Mouse (Mus musculus): Measurements from ENCODE around the gene Arhgap45.
A peak's percentile ranks its signal among the peaks of the same experiment; 100 is the strongest.

Arhgap45 gene

DNA sequence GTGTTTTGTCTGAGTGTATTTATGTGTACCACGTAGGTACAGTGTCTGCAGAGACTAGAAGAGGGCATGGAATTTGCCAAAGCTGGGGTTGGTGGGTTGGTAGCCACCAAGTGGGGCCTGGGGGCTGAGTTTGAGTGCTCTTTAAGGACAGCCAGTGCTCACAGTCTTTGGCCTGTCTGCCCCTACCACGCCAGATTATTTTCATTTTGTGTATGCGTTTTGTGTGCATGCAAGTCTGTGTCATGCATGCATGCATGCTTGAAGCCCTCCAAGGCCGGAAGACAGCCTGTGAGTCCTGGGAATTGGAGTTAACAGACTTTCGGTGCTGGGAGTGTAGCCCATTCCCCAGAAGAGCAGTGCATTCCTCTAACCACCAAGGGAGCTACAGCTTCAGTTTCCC lies 38.9 kb downstream of the Arhgap45 start:
- H3K27me3 ChIP-seq (ENCODE audit: insufficient read depth, low read length) = no peaks in the 10 kb centered on the region
- TF ChIP-seq NANOG (IDR thresholded peaks at IDR 0.05; ENCODE audit: borderline replicate concordance, low read length) (no peak), CTCF (conservative IDR thresholded peaks at IDR 0.05; ENCODE audit: low read length) (no peak), POU5F1 (IDR thresholded peaks at IDR 0.05; ENCODE audit: borderline replicate concordance, low read length) (no peak)
- H3K4me3 ChIP-seq (replicated peaks; ENCODE audit: low read length) = peak overlapping the region; percentile 93
- H3K9me3 ChIP-seq (ENCODE audit: low read length) = no peaks in the 10 kb centered on the region
- peaks cover 67% of the 10 kb centered on the region for H3K36me3 ChIP-seq (ENCODE audit: insufficient read depth, low read length)
- peaks cover 77% of the 10 kb centered on the region for H3K4me1 ChIP-seq (replicated peaks; ENCODE audit: low read depth, low read length)

- no peaks in the 10 kb centered on the region for H3K27me3 ChIP-seq (ENCODE audit: insufficient read depth, low read length)
- H3K9me3 ChIP-seq (ENCODE audit: low read length) = no peaks in the 10 kb centered on the region
- TF ChIP-seq POU5F1 (IDR thresholded peaks at IDR 0.05; ENCODE audit: borderline replicate concordance, low read length) = no peak
- no peak for TF ChIP-seq NANOG (IDR thresholded peaks at IDR 0.05; ENCODE audit: borderline replicate concordance, low read length)
- TF ChIP-seq CTCF (conservative IDR thresholded peaks at IDR 0.05; ENCODE audit: low read length) = no peak
- H3K36me3 ChIP-seq (ENCODE audit: insufficient read depth, low read length) = peaks cover 72% of the 10 kb centered on the region
- H3K4me3 ChIP-seq (replicated peaks; ENCODE audit: low read length) = peak overlapping the region; percentile 93
- peaks cover 78% of the 10 kb centered on the region for H3K4me1 ChIP-seq (replicated peaks; ENCODE audit: low read depth, low read length)
These were observed 39.4 kb downstream of the Arhgap45 start for GRCm38 (mm10) chr10:80055891-80056290.

- H3K9me3 ChIP-seq (ENCODE audit: low read length) = no peaks in the 10 kb centered on the region
- peaks cover 83% of the 10 kb centered on the region for H3K4me1 ChIP-seq (replicated peaks; ENCODE audit: low read depth, low read length)
- H3K4me3 ChIP-seq (replicated peaks; ENCODE audit: low read length) = peak overlapping the region; percentile 93
- TF ChIP-seq POU5F1 (IDR thresholded peaks at IDR 0.05; ENCODE audit: borderline replicate concordance, low read length) = no peak
- no peak for TF ChIP-seq CTCF (conservative IDR thresholded peaks at IDR 0.05; ENCODE audit: low read length)
- no peak for TF ChIP-seq NANOG (IDR thresholded peaks at IDR 0.05; ENCODE audit: borderline replicate concordance, low read length)
- H3K27me3 ChIP-seq (ENCODE audit: insufficient read depth, low read length) = no peaks in the 10 kb centered on the region
- H3K36me3 ChIP-seq (ENCODE audit: insufficient read depth, low read length) = peaks cover 78% of the 10 kb centered on the region
These were observed 40.1 kb downstream of the Arhgap45 start for GRCm38 (mm10) chr10:80056506-80056905.

DNA sequence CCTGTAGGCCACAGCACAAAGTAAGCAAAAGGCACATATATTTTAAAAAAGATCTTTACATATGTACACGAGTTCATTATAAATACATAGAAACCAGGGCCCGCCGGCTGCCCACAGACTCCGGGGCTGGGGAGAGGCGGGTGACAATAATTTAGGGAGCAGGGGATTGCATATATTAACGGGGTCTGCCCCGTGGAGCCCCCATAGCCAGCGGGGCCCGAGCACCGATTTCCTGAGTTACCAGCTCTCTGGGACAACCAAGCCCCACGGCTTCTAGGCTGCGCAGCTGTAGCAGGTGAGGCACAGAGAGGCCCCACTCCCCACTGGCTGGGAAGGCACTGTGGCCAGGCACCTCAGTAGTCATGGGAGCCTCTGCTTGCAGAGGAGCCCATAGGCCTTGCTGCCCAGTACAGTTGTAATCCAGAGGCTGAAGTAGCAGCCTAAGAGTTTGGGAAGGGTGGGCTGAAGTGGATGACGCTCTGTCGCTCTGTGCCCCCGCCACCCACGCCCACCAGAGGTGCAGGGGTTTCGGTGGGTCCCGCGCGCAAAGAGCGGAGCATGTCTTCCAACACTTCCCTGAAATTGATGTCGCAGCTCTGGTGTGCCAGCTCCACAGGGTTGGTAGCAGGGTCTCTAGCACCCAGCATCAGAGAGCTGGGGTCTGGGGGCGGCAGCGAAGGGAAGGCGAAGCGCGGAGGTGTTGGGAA lies 40.7 kb downstream of the Arhgap45 start:
- TF ChIP-seq POU5F1 (IDR thresholded peaks at IDR 0.05; ENCODE audit: borderline replicate concordance, low read length) (no peak), CTCF (conservative IDR thresholded peaks at IDR 0.05; ENCODE audit: low read length) (no peak), NANOG (IDR thresholded peaks at IDR 0.05; ENCODE audit: borderline replicate concordance, low read length) (no peak)
- Histone ChIP-seq H3K4me3 (replicated peaks; ENCODE audit: low read length) (peak overlapping the region; percentile 93), H3K4me1 (replicated peaks; ENCODE audit: low read depth, low read length) (peaks cover 77% of the 10 kb centered on the region), H3K36me3 (ENCODE audit: insufficient read depth, low read length) (peaks cover 84% of the 10 kb centered on the region), H3K27me3 (ENCODE audit: insufficient read depth, low read length) (no peaks in the 10 kb centered on the region), H3K9me3 (ENCODE audit: low read length) (no peaks in the 10 kb centered on the region)

DNA sequence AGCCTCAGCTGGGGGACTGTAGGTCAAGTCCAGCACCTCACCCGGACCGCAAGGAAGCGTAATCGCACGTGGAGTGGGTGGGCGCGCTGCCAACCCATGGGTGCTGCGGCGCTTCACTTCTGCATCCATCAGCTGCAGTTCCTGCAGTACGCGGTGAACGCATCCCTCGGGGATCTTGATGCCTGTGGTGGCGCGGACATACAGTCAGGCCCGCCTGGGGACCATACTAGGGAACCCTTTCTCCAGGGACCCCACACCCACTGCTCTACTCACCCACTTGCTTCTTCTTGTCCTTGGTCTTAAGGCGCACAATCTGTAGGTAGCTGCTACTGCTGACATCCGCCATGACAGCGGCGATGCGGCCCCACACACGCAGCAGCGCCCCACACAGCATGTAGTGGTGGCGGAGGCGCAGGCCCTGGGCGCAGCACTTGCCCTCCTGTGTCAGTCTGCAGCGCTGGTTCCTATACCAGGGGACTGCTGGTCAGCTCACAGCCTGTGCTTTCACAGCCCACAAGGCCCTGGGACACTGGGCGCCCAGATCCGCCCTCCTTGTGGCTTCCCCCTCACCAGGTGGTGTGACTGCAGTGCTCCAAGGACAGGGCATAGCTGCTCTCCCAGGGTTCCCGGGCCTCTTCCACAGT lies 41.4 kb downstream of the Arhgap45 start:
- Histone ChIP-seq H3K36me3 (ENCODE audit: insufficient read depth, low read length) (peaks cover 88% of the 10 kb centered on the region), H3K27me3 (ENCODE audit: insufficient read depth, low read length) (no peaks in the 10 kb centered on the region), H3K9me3 (ENCODE audit: low read length) (no peaks in the 10 kb centered on the region), H3K4me3 (replicated peaks; ENCODE audit: low read length) (peak overlapping the region; percentile 93), H3K4me1 (replicated peaks; ENCODE audit: low read depth, low read length) (peaks cover 75% of the 10 kb centered on the region)
- TF ChIP-seq CTCF (conservative IDR thresholded peaks at IDR 0.05; ENCODE audit: low read length) (no peak), NANOG (IDR thresholded peaks at IDR 0.05; ENCODE audit: borderline replicate concordance, low read length) (no peak), POU5F1 (IDR thresholded peaks at IDR 0.05; ENCODE audit: borderline replicate concordance, low read length) (no peak)

- Histone ChIP-seq H3K36me3 (ENCODE audit: insufficient read depth, low read length) (peaks cover 100% of the 10 kb centered on the region), H3K4me3 (replicated peaks; ENCODE audit: low read length) (no peak overlapping the region), H3K9me3 (ENCODE audit: low read length) (no peaks in the 10 kb centered on the region), H3K4me1 (replicated peaks; ENCODE audit: low read depth, low read length) (peaks cover 72% of the 10 kb centered on the region), H3K27me3 (ENCODE audit: insufficient read depth, low read length) (no peaks in the 10 kb centered on the region)
- TF ChIP-seq NANOG (IDR thresholded peaks at IDR 0.05; ENCODE audit: borderline replicate concordance, low read length) (no peak), CTCF (conservative IDR thresholded peaks at IDR 0.05; ENCODE audit: low read length) (no peak), POU5F1 (IDR thresholded peaks at IDR 0.05; ENCODE audit: borderline replicate concordance, low read length) (no peak)
These were observed 46.7 kb downstream of the Arhgap45 start for GRCm38 (mm10) chr10:80063104-80063503.

- Histone ChIP-seq H3K9me3 (ENCODE audit: low read length) (no peaks in the 10 kb centered on the region), H3K27me3 (ENCODE audit: insufficient read depth, low read length) (no peaks in the 10 kb centered on the region), H3K4me1 (replicated peaks; ENCODE audit: low read depth, low read length) (peaks cover 69% of the 10 kb centered on the region), H3K4me3 (replicated peaks; ENCODE audit: low read length) (no peak overlapping the region; the same call in 1 of the 2 replicates), H3K36me3 (ENCODE audit: insufficient read depth, low read length) (peaks cover 97% of the 10 kb centered on the region)
- TF ChIP-seq CTCF (conservative IDR thresholded peaks at IDR 0.05; ENCODE audit: low read length) (peak; percentile 34), POU5F1 (IDR thresholded peaks at IDR 0.05; ENCODE audit: borderline replicate concordance, low read length) (no peak)
These were observed 47.6 kb downstream of the Arhgap45 start for GRCm38 (mm10) chr10:80063877-80064650.

DNA sequence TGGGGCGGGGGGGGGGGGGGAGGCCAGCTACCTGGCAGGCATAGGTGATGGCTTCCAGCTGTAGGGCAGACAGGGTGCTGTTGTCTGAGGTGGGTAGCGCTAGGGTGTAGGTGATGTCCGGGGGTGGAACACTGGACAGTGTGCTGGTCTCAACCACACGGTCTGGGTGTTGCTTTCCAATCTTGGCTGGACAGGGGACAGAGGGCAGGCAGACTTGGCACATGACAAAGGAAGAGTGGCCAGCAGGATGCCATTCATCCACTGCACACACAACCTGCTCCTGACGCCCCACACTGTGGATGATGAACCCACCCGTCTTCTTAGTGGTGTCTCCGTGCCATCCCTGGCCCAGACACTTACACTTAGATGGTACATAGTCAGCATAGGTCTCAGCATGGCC lies 52.8 kb downstream of the Arhgap45 start:
- peaks cover 97% of the 10 kb centered on the region for H3K36me3 ChIP-seq (ENCODE audit: insufficient read depth, low read length)
- no peak for TF ChIP-seq CTCF (conservative IDR thresholded peaks at IDR 0.05; ENCODE audit: low read length)
- TF ChIP-seq NANOG (IDR thresholded peaks at IDR 0.05; ENCODE audit: borderline replicate concordance, low read length) = no peak
- no peak for TF ChIP-seq POU5F1 (IDR thresholded peaks at IDR 0.05; ENCODE audit: borderline replicate concordance, low read length)
- peaks cover 75% of the 10 kb centered on the region for H3K4me1 ChIP-seq (replicated peaks; ENCODE audit: low read depth, low read length)
- no peak overlapping the region for H3K4me3 ChIP-seq (replicated peaks; ENCODE audit: low read length)
- H3K9me3 ChIP-seq (ENCODE audit: low read length) = no peaks in the 10 kb centered on the region
- H3K27me3 ChIP-seq (ENCODE audit: insufficient read depth, low read length) = no peaks in the 10 kb centered on the region
